8 mouse cellular contexts compared by ENCODE assay signal in the genomic region with DNA sequence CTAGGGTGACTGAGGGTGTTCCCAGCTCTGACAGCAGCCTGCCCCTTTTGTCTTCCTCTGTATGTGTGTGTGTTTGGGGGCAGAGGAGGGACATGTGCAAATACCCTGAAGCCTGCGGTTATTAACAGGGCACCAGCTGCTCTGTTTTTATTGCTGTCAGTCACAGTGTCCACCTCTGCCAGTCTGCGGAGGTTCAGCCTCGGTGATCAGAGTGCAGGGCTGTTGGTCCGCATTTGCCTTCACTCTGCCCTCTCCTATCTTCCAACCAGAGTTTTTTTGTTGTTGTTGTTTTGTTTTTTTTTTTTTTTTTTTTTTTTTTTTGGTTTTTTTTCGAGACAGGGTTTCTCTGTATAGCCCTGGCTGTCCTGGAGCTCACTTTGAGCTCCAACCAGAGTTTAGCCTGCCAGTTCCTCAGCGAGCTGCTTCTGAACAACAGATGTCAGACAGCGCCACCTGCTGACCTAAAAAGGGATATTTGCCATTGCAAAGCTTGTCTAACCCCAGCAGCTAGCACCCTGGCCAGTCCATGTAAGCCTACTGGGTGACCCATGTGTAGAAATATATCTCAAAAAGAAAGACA.
DNase-seq lines count a peak whose midpoint lies in the region; ATAC-seq and TF ChIP-seq lines count a peak whose summit lies in the region.

No protein-coding gene starts in this region.

- H3K9ac ChIP-seq in embryonic facial prominence, embryonic 12.5 days = no peak overlapping the region
- H3K9ac ChIP-seq in kidney, postnatal 0 days (ENCODE audit: low read depth, low read length) = no peak overlapping the region

- H3K9me3 ChIP-seq in embryonic facial prominence, embryonic 12.5 days = no peaks in the 10 kb centered on the region
- no peaks in the 10 kb centered on the region for H3K9me3 ChIP-seq in heart, embryonic 10.5 days
- H3K9me3 ChIP-seq in kidney, postnatal 0 days (replicated peaks; ENCODE audit: low read length) = no peaks in the 10 kb centered on the region

- TF ChIP-seq CTCF in kidney, postnatal 0 days (IDR thresholded peaks at IDR 0.05; ENCODE audit: low read depth) = peak; percentile 76

- no peak overlapping the region for H3K27ac ChIP-seq in embryonic facial prominence, embryonic 12.5 days
- H3K27ac ChIP-seq in heart, embryonic 10.5 days = no peak overlapping the region
- no peak overlapping the region for H3K27ac ChIP-seq in kidney, postnatal 0 days

- no peak overlapping the region for H3K4me2 ChIP-seq in embryonic facial prominence, embryonic 12.5 days (replicated peaks)
- 0 out of 2 replicates have a peak overlapping the region, but pooled peaks have one; percentile 18 for H3K4me2 ChIP-seq in kidney, postnatal 0 days (ENCODE audit: low read length)

- DNase-seq in A20 (ENCODE audit: low read depth, low spot score) (peak; percentile 71), liver (peak; percentile 68)
- peak; percentile 21 to 50 for DNase-seq in adrenal gland, postnatal 4 days (ENCODE audit: low spot score in 2 of 2)
- DNase-seq in heart, embryonic 10.5 days (ENCODE audit: low spot score) = peak; percentile 83
- peak; percentile 86 for DNase-seq in kidney, postnatal 0 days (ENCODE audit: low spot score)
- DNase-seq in neural tube, embryonic 10.5 days (ENCODE audit: extremely low spot score, low spot score) = peak; percentile 84
- DNase-seq in thymus, postnatal 14 days = peak; percentile 44

- H3K36me3 ChIP-seq in embryonic facial prominence, embryonic 12.5 days = no peaks in the 10 kb centered on the region
- no peaks in the 10 kb centered on the region for H3K36me3 ChIP-seq in heart, embryonic 10.5 days
- H3K36me3 ChIP-seq in kidney, postnatal 0 days (ENCODE audit: insufficient read depth, low read length) = no peaks in the 10 kb centered on the region

- 39% methylated on average over 7 of the region's 7 CpGs for WGBS in embryonic facial prominence, embryonic 12.5 days
- 41% methylated on average over 7 of the region's 7 CpGs for WGBS in heart, embryonic 10.5 days
- WGBS in kidney, postnatal 0 days = 22% methylated on average over 7 of the region's 7 CpGs

- ATAC-seq in embryonic facial prominence, embryonic 12.5 days (ENCODE audit: insufficient number of reproducible peaks, insufficient read depth, low FRiP score, low TSS enrichment) = peak; percentile 72; the same call in 1 of the 2 replicates
- ATAC-seq in kidney, postnatal 0 days (replicated peaks; ENCODE audit: low FRiP score, low read depth) = no peak; the same call in 1 of the 2 replicates

- no peaks in the 10 kb centered on the region for H3K27me3 ChIP-seq in embryonic facial prominence, embryonic 12.5 days
- 0 out of 2 replicates have a peak, but pooled peaks cover 5% of the 10 kb centered on the region for H3K27me3 ChIP-seq in heart, embryonic 10.5 days (ENCODE audit: insufficient read depth, poor library complexity, severe bottlenecking)
- no peaks in the 10 kb centered on the region for H3K27me3 ChIP-seq in kidney, postnatal 0 days (ENCODE audit: insufficient read depth, low read length)

- H3K4me1 ChIP-seq in embryonic facial prominence, embryonic 12.5 days = no peaks in the 10 kb centered on the region
- no peaks in the 10 kb centered on the region for H3K4me1 ChIP-seq in heart, embryonic 10.5 days
- no peaks in the 10 kb centered on the region for H3K4me1 ChIP-seq in kidney, postnatal 0 days (replicated peaks; ENCODE audit: insufficient read depth, low read length)

- H3K4me3 ChIP-seq in embryonic facial prominence, embryonic 12.5 days = no peak overlapping the region
- no peak overlapping the region for H3K4me3 ChIP-seq in heart, embryonic 10.5 days
- H3K4me3 ChIP-seq in kidney, postnatal 0 days (replicated peaks; ENCODE audit: low read depth, low read length) = no peak overlapping the region

Comparison
In these comparisons a context has a peak if more than half of its experiments do, and no peak if none do; other contexts are left out.
1. DNase-seq: peak in every context shown above with its lines; median percentile 86 in kidney, postnatal 0 days; 84 in neural tube, embryonic 10.5 days; 83 in heart, embryonic 10.5 days; 71 in A20; 68 in liver; 44 in thymus, postnatal 14 days; 36 in adrenal gland, postnatal 4 days.